Mouse (Mus musculus) liver, postnatal 0 days (tissue): ENCODE measurements at regions not wholly inside any gene's neighbourhood (a gene's known extent, or its start where the extent isn't known, plus 50 kb on each side); places are given as distances from the start of the nearest gene placed in this dataset.

Experiments used
- CTCF ChIP-seq: sonication (generic); IDR thresholded peaks from 2 replicates; pipeline ENCODE4 v1.5.1; 2016; ENCODE audit warnings: antibody characterized with exemption, low read depth
- EP300 ChIP-seq: IDR thresholded peaks from 2 replicates; pipeline ENCODE4 v1.6.1; 2016; ENCODE audit warnings: antibody characterized with exemption, low read depth, mild to moderate bottlenecking

- no peak for TF ChIP-seq CTCF
- TF ChIP-seq EP300 = no peak
These were observed 77.0 kb upstream of the Podxl start for GRCm38 (mm10) chr6:31640745-31641144.
